Mouse (Mus musculus) heart, embryonic 10.5 days (tissue): ENCODE data around the gene Alg9. TPM values are rescaled to one million over a fixed set of nuclear protein-coding genes. Genes with fewer than 3 reads are reported as not detected.

Source experiments
- DNase-seq: peaks from one replicate; pipeline ENCODE4 v3.0.0-alpha.2; 2017; ENCODE audit warnings: low spot score
- H3K27ac ChIP-seq: fragments of 300-500 bp; sonication (generic); 2 replicates; pipeline ENCODE4 v1.5.1; 2016; ENCODE audit warnings: mild to moderate bottlenecking
- H3K27me3 ChIP-seq: fragments of 300-500 bp; sonication (generic); 2 replicates; pipeline ENCODE4 v1.6.1; 2016; ENCODE audit warnings: mild to moderate bottlenecking; ENCODE audit not compliant: poor library complexity, insufficient read depth, severe bottlenecking
- H3K36me3 ChIP-seq: fragments of 300-500 bp; sonication (generic); 2 replicates; pipeline ENCODE4 v1.6.1; 2016; ENCODE audit warnings: mild to moderate bottlenecking, moderate library complexity
- H3K4me1 ChIP-seq: fragments of 300-500 bp; sonication (generic); 2 replicates; pipeline ENCODE4 v1.6.1; 2016; ENCODE audit warnings: mild to moderate bottlenecking
- H3K4me3 ChIP-seq: fragments of 300-500 bp; sonication (generic); 2 replicates; pipeline ENCODE4 v1.5.1; 2016; ENCODE audit warnings: mild to moderate bottlenecking, moderate library complexity
- H3K9me3 ChIP-seq: fragments of 300-500 bp; sonication (generic); 2 replicates; pipeline ENCODE4 v1.6.1; 2016; ENCODE audit warnings: mild to moderate bottlenecking, moderate library complexity
- WGBS: fragments of 180-500 bp; shearing (Covaris S2); methylation state at CpG from one replicate; pipeline ENCODE4 v1.1.7; 2016; 5-methylcytosine and 5-hydroxymethylcytosine counted together
- polyA plus RNA-seq: library from polyadenylated mRNA; unstranded; fragments of >200 nt; fragmentation: Nextera tagmentation; extraction: Ambion mirVana; gene quantifications from 2 replicates; pipeline ENCODE4 v1.2.1, GENCODE M21; 2016

Alg9 gene
- polyA plus RNA-seq, 1 experiment from 2014 or later, result 47.2 TPM

DNA sequence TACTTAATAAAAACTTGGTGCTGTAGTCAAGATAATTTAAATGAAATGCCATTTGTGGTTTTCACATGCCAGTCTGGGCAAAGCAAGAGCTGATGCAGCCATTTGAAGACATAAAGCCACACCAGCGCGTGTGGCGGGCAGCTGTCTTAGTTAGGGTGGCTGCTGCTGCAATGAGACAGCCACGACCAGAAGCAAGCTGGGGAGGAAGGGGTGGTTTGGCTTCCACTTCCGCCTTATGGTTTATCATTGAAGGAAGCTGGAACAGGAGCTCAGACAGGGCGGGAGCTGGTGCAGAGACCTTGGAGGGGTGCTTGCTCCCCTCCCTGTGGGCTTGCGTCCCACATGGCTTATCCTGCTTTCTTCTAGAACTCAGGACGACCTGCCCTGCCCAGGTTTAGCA, 91.0 kb downstream of the Alg9 start:
- WGBS, result 76% methylated on average over 8 of the region's 8 CpGs
- Histone ChIP-seq H3K27ac (peak overlapping the region; percentile 76), H3K9me3 (no peaks in the 10 kb centered on the region), H3K36me3 (peaks cover 86% of the 10 kb centered on the region), H3K4me3 (no peak overlapping the region), H3K4me1 (peaks cover 10% of the 10 kb centered on the region), H3K27me3 (no peaks in the 10 kb centered on the region)
- DNase-seq, result no peak

- H3K36me3 ChIP-seq, result peaks cover 79% of the 10 kb centered on the region
- H3K27me3 ChIP-seq, result no peaks in the 10 kb centered on the region
- DNase-seq, result no peak
- no peaks in the 10 kb centered on the region for H3K9me3 ChIP-seq
- 95% methylated on average over 6 of the region's 6 CpGs for WGBS
- H3K4me3 ChIP-seq, result no peak overlapping the region
- no peak overlapping the region for H3K27ac ChIP-seq
- peaks cover 10% of the 10 kb centered on the region for H3K4me1 ChIP-seq
Observed at GRCm38 (mm10) chr9:50867015-50867414, 92.2 kb downstream of the Alg9 start.

- no peaks in the 10 kb centered on the region for H3K9me3 ChIP-seq
- no peaks in the 10 kb centered on the region for H3K27me3 ChIP-seq
- WGBS, result 86% methylated on average over 2 of the region's 2 CpGs
- DNase-seq, result no peak
- H3K27ac ChIP-seq, result no peak overlapping the region
- H3K4me1 ChIP-seq, result peaks cover 10% of the 10 kb centered on the region
- no peak overlapping the region for H3K4me3 ChIP-seq
- H3K36me3 ChIP-seq, result peaks cover 78% of the 10 kb centered on the region
Observed at GRCm38 (mm10) chr9:50868182-50868581, 93.4 kb downstream of the Alg9 start.

- Histone ChIP-seq H3K9me3 (no peaks in the 10 kb centered on the region), H3K27ac (no peak overlapping the region), H3K4me1 (0 out of 2 replicates have a peak, but pooled peaks cover 3% of the 10 kb centered on the region), H3K4me3 (no peak overlapping the region), H3K36me3 (peaks cover 86% of the 10 kb centered on the region), H3K27me3 (no peaks in the 10 kb centered on the region)
- WGBS, result 91% methylated on average over 9 of the region's 9 CpGs
- DNase-seq, result no peak
Observed at GRCm38 (mm10) chr9:50873210-50873609, 98.4 kb downstream of the Alg9 start.

DNA sequence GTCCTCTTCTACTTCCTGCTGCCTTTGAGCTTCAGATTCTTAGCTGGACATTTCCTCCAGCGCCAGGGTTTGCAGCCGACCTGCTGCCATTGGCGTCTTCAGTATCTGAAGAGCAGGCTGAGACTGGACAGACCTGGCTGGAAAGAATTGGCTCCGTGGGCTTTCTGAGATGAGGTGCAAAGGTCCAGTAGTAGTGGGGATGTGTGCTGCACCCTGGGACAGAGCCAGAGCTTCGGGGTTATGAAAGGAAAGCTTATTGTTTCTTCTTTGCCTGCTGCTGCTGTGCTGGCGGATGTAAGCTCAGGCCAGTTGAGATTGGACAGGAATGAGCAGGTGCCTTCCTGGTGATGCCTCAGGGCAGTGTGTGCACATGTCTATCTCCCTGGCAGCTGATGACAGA, 99.2 kb downstream of the Alg9 start:
- whole genome bisulfite sequencing, result 82% methylated on average over 6 of the region's 6 CpGs
- Histone ChIP-seq H3K4me3 (no peak overlapping the region), H3K36me3 (peaks cover 86% of the 10 kb centered on the region), H3K4me1 (0 out of 2 replicates have a peak, but pooled peaks cover 3% of the 10 kb centered on the region), H3K27ac (no peak overlapping the region), H3K27me3 (no peaks in the 10 kb centered on the region), H3K9me3 (no peaks in the 10 kb centered on the region)
- no peak for DNase-seq

- Histone ChIP-seq H3K4me1 (0 out of 2 replicates have a peak, but pooled peaks cover 3% of the 10 kb centered on the region), H3K9me3 (no peaks in the 10 kb centered on the region), H3K36me3 (peaks cover 89% of the 10 kb centered on the region), H3K4me3 (no peak overlapping the region), H3K27ac (no peak overlapping the region), H3K27me3 (no peaks in the 10 kb centered on the region)
- DNase-seq, result no peak
- WGBS, result 92% methylated on average over 4 of the region's 4 CpGs
Observed at GRCm38 (mm10) chr9:50875470-50875869, 100.7 kb downstream of the Alg9 start.

DNA sequence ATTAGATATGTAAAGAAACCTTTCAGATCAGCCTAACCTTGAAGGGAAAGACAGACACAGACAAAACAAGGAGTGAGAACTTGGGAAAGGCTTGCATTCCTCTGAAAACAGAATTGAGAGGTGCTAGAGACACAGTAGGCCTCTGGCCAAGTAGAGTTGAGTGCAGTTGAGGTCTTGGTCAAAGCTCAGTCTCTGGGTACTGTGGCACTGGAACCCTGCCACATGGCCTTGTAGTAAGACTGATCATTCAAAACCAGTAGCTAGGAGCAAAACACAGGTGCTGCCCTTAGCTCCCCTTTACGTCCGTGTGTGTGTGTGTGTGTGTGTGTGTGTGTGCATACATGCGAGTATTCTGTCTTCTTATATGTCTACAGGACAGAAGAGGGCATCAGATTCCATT, 101.5 kb downstream of the Alg9 start:
- WGBS, result 93% methylated on average over 3 of the region's 3 CpGs
- Histone ChIP-seq H3K36me3 (peaks cover 89% of the 10 kb centered on the region), H3K4me1 (0 out of 2 replicates have a peak, but pooled peaks cover 3% of the 10 kb centered on the region), H3K27me3 (no peaks in the 10 kb centered on the region), H3K27ac (no peak overlapping the region), H3K9me3 (no peaks in the 10 kb centered on the region), H3K4me3 (no peak overlapping the region)
- no peak for DNase-seq

- H3K4me1 ChIP-seq, result 0 out of 2 replicates have a peak, but pooled peaks cover 3% of the 10 kb centered on the region
- 68% methylated on average over 3 of the region's 3 CpGs for WGBS
- H3K4me3 ChIP-seq, result no peak overlapping the region
- no peaks in the 10 kb centered on the region for H3K9me3 ChIP-seq
- no peak overlapping the region for H3K27ac ChIP-seq
- no peak for DNase-seq
- no peaks in the 10 kb centered on the region for H3K27me3 ChIP-seq
- H3K36me3 ChIP-seq, result peaks cover 95% of the 10 kb centered on the region
Observed at GRCm38 (mm10) chr9:50877431-50877830, 102.6 kb downstream of the Alg9 start.

DNA sequence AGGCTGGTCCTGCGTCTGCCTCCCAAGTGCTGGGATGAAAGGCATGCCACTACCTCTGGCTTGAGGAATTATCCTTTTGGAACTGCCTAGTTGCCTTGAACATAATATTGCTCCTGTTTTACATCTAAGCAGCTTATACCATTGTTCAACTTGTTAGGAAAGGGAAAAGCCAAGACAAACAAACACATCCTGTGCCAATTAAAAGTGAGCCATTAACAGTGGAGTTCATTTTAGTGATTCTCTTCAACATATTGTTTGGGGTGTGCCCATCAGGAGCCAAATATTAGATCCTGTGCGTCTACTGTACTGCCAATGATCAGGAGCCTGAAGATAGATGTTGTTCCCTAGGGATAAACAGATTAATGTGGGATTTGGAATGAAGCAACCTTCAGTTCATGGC, 107.4 kb downstream of the Alg9 start:
- WGBS, result 80% methylated on average over 2 of the region's 2 CpGs
- no peak for DNase-seq
- Histone ChIP-seq H3K9me3 (no peaks in the 10 kb centered on the region), H3K36me3 (peaks cover 72% of the 10 kb centered on the region), H3K27ac (no peak overlapping the region), H3K4me1 (peaks cover 18% of the 10 kb centered on the region), H3K4me3 (no peak overlapping the region), H3K27me3 (no peaks in the 10 kb centered on the region)

DNA sequence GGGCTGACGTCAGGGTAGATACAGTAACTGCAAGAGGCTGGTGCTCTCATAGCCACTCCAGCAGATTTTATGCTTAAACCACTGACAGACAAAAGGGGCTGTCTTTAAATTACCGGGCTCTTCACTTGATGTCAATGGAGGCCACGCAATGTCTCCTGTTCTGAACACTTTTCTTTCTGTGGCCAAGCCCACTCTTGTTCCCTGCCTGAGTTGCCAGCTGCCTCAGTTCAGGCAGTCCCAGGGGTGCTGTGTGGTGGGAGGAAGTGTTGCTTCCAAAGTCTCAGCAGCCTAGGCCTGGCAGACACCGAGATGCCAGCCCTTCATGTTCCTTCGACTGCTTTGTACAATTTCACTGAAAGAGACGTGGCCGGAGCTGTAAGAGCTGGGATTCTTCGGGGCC, 109.3 kb downstream of the Alg9 start:
- Histone ChIP-seq H3K27ac (no peak overlapping the region), H3K9me3 (no peaks in the 10 kb centered on the region), H3K27me3 (no peaks in the 10 kb centered on the region), H3K4me3 (no peak overlapping the region), H3K4me1 (peaks cover 30% of the 10 kb centered on the region), H3K36me3 (peaks cover 54% of the 10 kb centered on the region)
- no peak for DNase-seq
- WGBS, result 83% methylated on average over 8 of the region's 8 CpGs

- H3K36me3 ChIP-seq, result peaks cover 45% of the 10 kb centered on the region
- peaks cover 31% of the 10 kb centered on the region for H3K4me1 ChIP-seq
- H3K27ac ChIP-seq, result no peak overlapping the region
- no peaks in the 10 kb centered on the region for H3K27me3 ChIP-seq
- no peak for DNase-seq
- no peaks in the 10 kb centered on the region for H3K9me3 ChIP-seq
- H3K4me3 ChIP-seq, result no peak overlapping the region
- WGBS, result 79% methylated on average over 10 of the region's 10 CpGs
Observed at GRCm38 (mm10) chr9:50884741-50885599, 110.2 kb downstream of the Alg9 start.

- no peak overlapping the region for H3K4me3 ChIP-seq
- H3K27ac ChIP-seq, result no peak overlapping the region
- WGBS, result 63% methylated on average over 1 of the region's 1 CpGs
- H3K27me3 ChIP-seq, result no peaks in the 10 kb centered on the region
- peaks cover 31% of the 10 kb centered on the region for H3K4me1 ChIP-seq
- peaks cover 39% of the 10 kb centered on the region for H3K36me3 ChIP-seq
- H3K9me3 ChIP-seq, result no peaks in the 10 kb centered on the region
- DNase-seq, result no peak
Observed at GRCm38 (mm10) chr9:50885600-50885987, 110.8 kb downstream of the Alg9 start.

- Histone ChIP-seq H3K4me3 (no peak overlapping the region), H3K27ac (no peak overlapping the region), H3K9me3 (no peaks in the 10 kb centered on the region), H3K4me1 (peaks cover 31% of the 10 kb centered on the region), H3K27me3 (no peaks in the 10 kb centered on the region), H3K36me3 (peaks cover 26% of the 10 kb centered on the region)
- 95% methylated on average over 1 of the region's 1 CpGs for WGBS
- no peak for DNase-seq
Observed at GRCm38 (mm10) chr9:50886870-50887269, 112.1 kb downstream of the Alg9 start.
